Mouse (Mus musculus): Measurements from ENCODE around the gene Il27ra.
"Not testable (repeated sequence)": the region's sequence is repeated elsewhere in the genome, so short reads cannot be mapped to it uniquely, and the experiment has no call there.

Il27ra gene

GRCm38 (mm10) chr8:84015833-84016232 lies 26.6 kb downstream of the Il27ra start:
- DNase-seq: no peak

- DNase-seq: no peak
Observed at GRCm38 (mm10) chr8:84012499-84013165, 29.8 kb downstream of the Il27ra start.

GRCm38 (mm10) chr8:84011705-84012498 lies 30.5 kb downstream of the Il27ra start, which contains the start of gene 2210011C24Rik:
TSS of gene 2210011C24Rik (minus strand) at chr8:84012171.
- DNase-seq: no peak

GRCm38 (mm10) chr8:84010625-84011611 lies 31.5 kb downstream of the Il27ra start:
- peak; percentile 54 to 84 for DNase-seq

GRCm38 (mm10) chr8:84009876-84010275 lies 32.5 kb downstream of the Il27ra start:
- DNase-seq: peak; percentile 56 to 85

GRCm38 (mm10) chr8:84008362-84008761 lies 34.0 kb downstream of the Il27ra start:
- no peak for DNase-seq

GRCm38 (mm10) chr8:84005502-84005901 lies 36.9 kb downstream of the Il27ra start:
- DNase-seq: not testable (repeated sequence)

GRCm38 (mm10) chr8:84004533-84005201 lies 37.7 kb downstream of the Il27ra start:
- DNase-seq: peak; percentile 93 to 95

GRCm38 (mm10) chr8:84003612-84004246 lies 38.7 kb downstream of the Il27ra start:
- DNase-seq: no peak

- no peak for DNase-seq
Observed at GRCm38 (mm10) chr8:84002957-84003611, 39.3 kb downstream of the Il27ra start.

GRCm38 (mm10) chr8:84001281-84002000 lies 40.9 kb downstream of the Il27ra start, which contains the start of gene 1700067K01Rik:
TSS of gene 1700067K01Rik (plus strand) at chr8:84001502.
- DNase-seq: no peak

GRCm38 (mm10) chr8:83999825-84000224 lies 42.6 kb downstream of the Il27ra start:
- no peak for DNase-seq

- no peak for DNase-seq
Observed at GRCm38 (mm10) chr8:83999057-83999705, 43.2 kb downstream of the Il27ra start.

GRCm38 (mm10) chr8:83998231-83999056 lies 43.9 kb downstream of the Il27ra start:
- peak; percentile 61 to 73 for DNase-seq

- DNase-seq: peak; percentile 47 to 67
Observed at GRCm38 (mm10) chr8:83997511-83998141, 44.8 kb downstream of the Il27ra start, which contains the start of gene Samd1. TSS of gene Samd1 (plus strand) at chr8:83997672.

- DNase-seq: peak; percentile 82 to 83
Observed at GRCm38 (mm10) chr8:83996567-83997505, 45.6 kb downstream of the Il27ra start.

GRCm38 (mm10) chr8:83995973-83996372 lies 46.4 kb downstream of the Il27ra start:
- DNase-seq: no peak
